Mouse (Mus musculus): ENCODE data around the gene Sf3b2. TPM values are rescaled to one million over a fixed set of nuclear protein-coding genes. Genes with fewer than 3 reads are reported as not detected.

Gene Sf3b2
- 65.2 and 132 TPM in 2 replicates for polyA plus RNA-seq (2012; rRNA removed; ENCODE audit: low replicate concordance)

DNA sequence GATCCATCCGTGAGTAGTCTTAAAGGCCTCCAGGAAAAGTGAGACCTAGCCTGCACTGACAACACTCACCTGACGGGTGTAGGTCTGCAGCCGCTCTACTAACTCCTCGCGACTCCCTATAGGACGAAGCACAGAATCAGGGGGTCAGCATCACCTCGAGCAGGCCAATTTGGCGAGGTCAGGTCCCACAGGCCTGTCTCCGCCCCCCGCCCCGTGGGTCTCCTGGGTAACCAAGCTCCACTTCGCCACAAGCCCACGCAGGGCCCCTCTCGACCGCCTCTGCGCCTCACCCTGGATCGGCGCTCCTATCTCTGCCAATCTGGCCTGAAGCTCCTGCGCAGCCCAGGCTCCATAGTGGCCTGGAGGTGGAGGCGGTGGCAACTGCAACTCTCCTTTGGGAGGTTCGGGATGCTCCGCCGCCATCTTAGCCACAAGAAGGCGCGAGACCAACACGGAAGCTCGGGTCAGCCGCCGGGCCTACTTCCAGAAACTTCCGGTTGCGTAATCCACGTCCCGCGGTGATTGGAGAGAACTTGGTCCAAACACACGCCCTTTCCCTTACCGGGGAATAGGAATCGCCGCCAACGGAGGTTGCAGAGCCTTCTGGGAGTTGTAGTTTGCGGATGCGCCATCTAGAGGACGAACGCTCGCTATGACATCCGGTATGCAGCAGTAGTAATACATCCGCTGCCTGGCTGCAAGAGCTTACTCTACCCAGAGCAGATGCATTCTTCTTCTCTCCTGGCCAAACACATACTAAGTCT lies at the start of gene Sf3b2:
TSS of gene Sf3b2 (minus strand) at position 484 of the 764 bp plus-strand sequence.

DNA sequence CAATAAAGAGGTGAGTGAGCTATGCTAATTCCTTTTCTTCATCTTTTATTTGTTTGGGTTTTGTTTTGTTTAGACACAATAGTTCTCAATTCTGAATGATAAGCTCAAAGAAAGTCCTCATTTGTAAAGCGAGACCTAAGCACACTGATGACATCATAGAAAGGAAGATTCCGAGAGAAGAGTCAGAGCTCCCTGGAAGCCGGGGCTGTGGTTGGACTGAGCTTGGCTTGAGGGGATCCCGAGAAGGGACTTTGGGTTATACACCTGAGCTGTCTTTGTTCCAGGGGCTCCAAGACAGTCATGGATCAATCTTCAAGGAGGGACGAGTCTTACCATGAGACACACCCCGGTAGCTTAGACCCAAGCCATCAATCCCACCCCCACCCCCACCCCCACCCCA lies 40.2 kb upstream of the Sf3b2 start, which contains the start of gene Catsper1:
TSS of gene Catsper1 (plus strand) at position 301 of the 400 bp plus-strand sequence.

DNA sequence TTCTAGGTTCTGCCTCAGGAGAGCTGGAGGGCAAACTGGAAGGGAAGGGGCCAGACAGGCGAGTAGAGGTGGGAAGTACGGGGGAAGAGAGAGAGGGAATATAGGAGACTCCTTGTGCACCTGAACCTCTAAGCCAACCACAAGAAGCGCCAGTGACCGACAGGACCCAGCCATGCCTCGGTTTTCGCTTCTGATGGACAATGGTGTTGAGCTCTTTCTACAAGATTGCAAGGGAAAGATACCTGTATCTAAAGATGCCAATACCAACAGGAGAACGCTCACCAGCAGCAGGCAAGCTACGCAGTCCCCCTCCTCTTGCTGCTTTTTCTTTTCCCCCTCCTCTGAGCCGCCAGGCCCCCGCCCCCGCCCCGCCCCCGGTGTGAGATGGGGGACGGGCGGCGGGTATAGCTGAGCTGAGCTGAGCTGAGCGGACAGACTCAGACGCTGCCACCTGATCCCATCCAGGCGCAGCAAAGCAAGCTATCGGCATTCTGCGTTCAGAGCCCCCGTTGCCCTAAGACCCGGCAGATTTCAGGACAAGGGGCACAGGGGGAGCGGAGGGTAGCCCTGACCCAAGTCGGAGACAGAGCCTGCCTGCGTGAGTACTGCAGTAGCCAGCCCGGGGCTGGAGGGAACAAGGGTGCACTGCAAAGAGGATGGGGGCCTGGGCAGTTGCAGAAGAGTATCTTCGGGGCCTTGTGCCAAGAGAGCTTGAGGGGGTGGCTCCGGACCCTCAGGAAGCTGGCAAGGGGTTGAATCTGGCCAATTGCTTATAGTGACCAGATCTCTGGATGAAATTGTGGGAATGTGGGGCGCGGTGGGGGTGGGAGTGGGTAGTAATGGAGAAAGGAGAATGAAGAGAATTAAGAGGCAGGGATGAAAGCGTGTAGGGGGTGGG lies 2.9 kb upstream of the Sf3b2 start, which contains the start of gene Gal3st3:
TSS of gene Gal3st3 (plus strand) at position 429 of the 898 bp plus-strand sequence.

DNA sequence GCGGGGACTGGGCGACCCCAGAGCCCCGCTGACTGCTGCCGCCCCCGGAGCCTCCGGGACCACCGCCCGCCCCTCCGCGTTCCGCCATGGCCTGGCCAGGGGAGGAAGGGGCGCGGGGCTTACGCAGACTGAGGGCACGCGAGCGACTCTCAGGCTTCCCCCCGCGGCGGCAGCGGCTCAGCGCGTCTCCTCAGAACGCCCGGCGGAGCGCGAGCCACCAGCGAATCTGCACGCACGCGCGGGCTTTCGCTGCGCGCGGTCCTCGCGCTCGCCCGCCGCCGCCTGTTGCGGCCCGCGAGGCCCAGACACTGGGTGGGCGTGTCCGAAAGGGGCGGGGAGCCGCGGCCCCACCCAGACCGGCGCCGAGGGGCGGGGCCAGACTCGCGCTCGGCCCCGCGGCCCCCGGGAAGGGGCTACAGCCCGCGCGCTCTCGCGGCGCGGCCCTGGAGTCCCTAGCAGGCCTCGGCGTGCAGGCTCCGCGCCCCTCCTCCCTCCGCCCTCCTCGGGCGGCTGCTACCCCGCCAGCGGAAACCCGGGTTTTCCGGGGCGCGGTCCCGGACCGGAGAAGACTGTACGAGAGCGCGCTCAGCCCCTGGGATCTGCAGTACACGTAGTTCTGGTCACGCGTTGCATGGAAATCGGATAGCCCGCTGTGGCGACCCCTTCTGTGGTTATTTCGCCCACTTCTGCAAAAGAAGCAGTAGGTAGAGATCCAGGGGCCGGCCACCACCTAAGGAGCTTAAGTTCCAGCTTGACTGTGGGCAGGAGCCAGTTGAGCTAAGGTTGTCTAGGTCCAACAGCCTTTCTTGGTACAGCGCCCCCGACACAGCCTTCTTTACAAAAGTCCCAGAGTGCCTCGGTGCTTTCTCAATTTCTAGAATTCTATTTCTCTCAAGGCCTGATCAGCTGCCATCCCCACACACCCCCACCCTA lies 22.2 kb downstream of the Sf3b2 start, which contains the start of gene Pacs1:
TSS of gene Pacs1 (minus strand) at position 319 of the 933 bp plus-strand sequence.

Other genes with a start within 250 kb of the Sf3b2 start
- gene Rin1, start 245.0 kb downstream of the Sf3b2 start, polyA plus RNA-seq (2012; rRNA removed; ENCODE audit: low replicate concordance), result 7.9 and 14.8 TPM in 2 replicates
- gene Cd248, start 227.4 kb downstream of the Sf3b2 start, polyA plus RNA-seq (2012; rRNA removed; ENCODE audit: low replicate concordance), result 89.6 and 139 TPM in 2 replicates
- 2.0 and 9.4 TPM in 2 replicates for gene Tmem151a, start 209.9 kb downstream of the Sf3b2 start, polyA plus RNA-seq (2012; rRNA removed; ENCODE audit: low replicate concordance)
- 187 and 209 TPM in 2 replicates for gene Yif1a, start 206.9 kb downstream of the Sf3b2 start, polyA plus RNA-seq (2012; rRNA removed; ENCODE audit: low replicate concordance)
- gene Cnih2, start 196.9 kb downstream of the Sf3b2 start, polyA plus RNA-seq (2012; rRNA removed; ENCODE audit: low replicate concordance), result 0.57 and 4.0 TPM in 2 replicates
- gene Rab1b, start 188.4 kb downstream of the Sf3b2 start, polyA plus RNA-seq (2012; rRNA removed; ENCODE audit: low replicate concordance), result 251 and 376 TPM in 2 replicates
- 29.8 and 50.9 TPM in 2 replicates for gene Klc2, start 176.9 kb downstream of the Sf3b2 start, polyA plus RNA-seq (2012; rRNA removed; ENCODE audit: low replicate concordance)
- 23.2 and 41.8 TPM in 2 replicates for gene Pacs1, start 22.3 kb downstream of the Sf3b2 start, polyA plus RNA-seq (2012; rRNA removed; ENCODE audit: low replicate concordance)
- gene Gal3st3, start 2.9 kb upstream of the Sf3b2 start, polyA plus RNA-seq (2012; rRNA removed; ENCODE audit: low replicate concordance), result 0.06 TPM in 1 of 2 replicates, not detected in the other
- gene Catsper1, start 40.3 kb upstream of the Sf3b2 start, polyA plus RNA-seq (2012; rRNA removed; ENCODE audit: low replicate concordance), result not detected in 2 replicates
- 1.9 and 2.5 TPM in 2 replicates for gene Cst6, start 54.1 kb upstream of the Sf3b2 start, polyA plus RNA-seq (2012; rRNA removed; ENCODE audit: low replicate concordance)
- gene Eif1ad, start 71.3 kb upstream of the Sf3b2 start, polyA plus RNA-seq (2012; rRNA removed; ENCODE audit: low replicate concordance), result 17.1 and 26.5 TPM in 2 replicates
- 111 and 157 TPM in 2 replicates for gene Banf1, start 71.7 kb upstream of the Sf3b2 start, polyA plus RNA-seq (2012; rRNA removed; ENCODE audit: low replicate concordance)
- 19.3 and 31.1 TPM in 2 replicates for gene Sart1, start 93.2 kb upstream of the Sf3b2 start, polyA plus RNA-seq (2012; rRNA removed; ENCODE audit: low replicate concordance)
- gene Tsga10ip, start 107.1 kb upstream of the Sf3b2 start, polyA plus RNA-seq (2012; rRNA removed; ENCODE audit: low replicate concordance), result not detected in 2 replicates
- gene Drap1, start 129.5 kb upstream of the Sf3b2 start, polyA plus RNA-seq (2012; rRNA removed; ENCODE audit: low replicate concordance), result 143 and 150 TPM in 2 replicates
- 87.8 and 92.8 TPM in 2 replicates for gene AI837181, start 129.7 kb upstream of the Sf3b2 start, polyA plus RNA-seq (2012; rRNA removed; ENCODE audit: low replicate concordance)
- gene Fosl1, start 152.1 kb upstream of the Sf3b2 start, polyA plus RNA-seq (2012; rRNA removed; ENCODE audit: low replicate concordance), result 0.20 and 0.91 TPM in 2 replicates
- gene Ccdc85b, start 162.4 kb upstream of the Sf3b2 start, polyA plus RNA-seq (2012; rRNA removed; ENCODE audit: low replicate concordance), result 7.7 and 13.9 TPM in 2 replicates
- gene Fibp, start 165.2 kb upstream of the Sf3b2 start, polyA plus RNA-seq (2012; rRNA removed; ENCODE audit: low replicate concordance), result 121 and 164 TPM in 2 replicates
- gene Ctsw, start 173.1 kb upstream of the Sf3b2 start, polyA plus RNA-seq (2012; rRNA removed; ENCODE audit: low replicate concordance), result 3.3 and 9.7 TPM in 2 replicates
- 75.7 and 232 TPM in 2 replicates for gene Efemp2, start 178.5 kb upstream of the Sf3b2 start, polyA plus RNA-seq (2012; rRNA removed; ENCODE audit: low replicate concordance)
- gene Mus81, start 192.9 kb upstream of the Sf3b2 start, polyA plus RNA-seq (2012; rRNA removed; ENCODE audit: low replicate concordance), result 34.1 and 53.2 TPM in 2 replicates
- gene Cfl1, start 195.0 kb upstream of the Sf3b2 start, polyA plus RNA-seq (2012; rRNA removed; ENCODE audit: low replicate concordance), result 582 and 661 TPM in 2 replicates
- 1.7 and 2.2 TPM in 2 replicates for gene 1700020D05Rik, start 208.3 kb upstream of the Sf3b2 start, polyA plus RNA-seq (2012; rRNA removed; ENCODE audit: low replicate concordance)
- 19.9 and 27.1 TPM in 2 replicates for gene Snx32, start 215.1 kb upstream of the Sf3b2 start, polyA plus RNA-seq (2012; rRNA removed; ENCODE audit: low replicate concordance)